Mouse (Mus musculus): Measurements from ENCODE around the gene Paxip1. TPM values are rescaled to one million over a fixed set of nuclear protein-coding genes. Genes with fewer than 3 reads are reported as not detected.

The Paxip1 gene
- total RNA-seq, 2 experiments from 2014 or later, result 11.5 to 12.7 TPM

GRCm38 (mm10) chr5:27790086-27790909 lies 1.2 kb downstream of the Paxip1 start:
- H3K27ac ChIP-seq, result peak overlapping the region; percentile 100
- DNase-seq, result peak; percentile 38
- intact Hi-C loops (cut with DNase I), result loop anchor here (2.0 kb wide), 1 partner anchor 283 kb away; no protein-coding TSS in a partner anchor

GRCm38 (mm10) chr5:27789586-27789985 lies 1.9 kb downstream of the Paxip1 start:
- no peak for DNase-seq
- Histone ChIP-seq H3K27ac (peak overlapping the region; percentile 100), H3K4me3 (peak overlapping the region; percentile 78)
- intact Hi-C loops (cut with DNase I), result no loop called here
- TF ChIP-seq CTCF (IDR thresholded peaks at IDR 0.05), result no peak

More at GRCm38 (mm10) chr5:27790086-27790909, 1.2 kb downstream of the Paxip1 start:
- peak overlapping the region; percentile 78 for H3K4me3 ChIP-seq
- TF ChIP-seq CTCF (IDR thresholded peaks at IDR 0.05), result no peak

GRCm38 (mm10) chr5:27783381-27783780 lies 8.1 kb downstream of the Paxip1 start:
- H3K27ac ChIP-seq, result no peak overlapping the region
- no peak for DNase-seq
- TF ChIP-seq CTCF (IDR thresholded peaks at IDR 0.05), result no peak
- H3K4me3 ChIP-seq, result no peak overlapping the region
- intact Hi-C loops (cut with DNase I), result no loop called here

- intact Hi-C loops (cut with DNase I), result no loop called here
- DNase-seq, result no peak
- no peak overlapping the region for H3K4me3 ChIP-seq
- H3K27ac ChIP-seq, result no peak overlapping the region
- TF ChIP-seq CTCF (IDR thresholded peaks at IDR 0.05), result no peak
These were observed 23.5 kb downstream of the Paxip1 start for GRCm38 (mm10) chr5:27767948-27768347.

GRCm38 (mm10) chr5:27765780-27766179 lies 25.7 kb downstream of the Paxip1 start:
- intact Hi-C loops (cut with DNase I), result no loop called here
- DNase-seq, result no peak
- Histone ChIP-seq H3K27ac (no peak overlapping the region), H3K4me3 (no peak overlapping the region)
- TF ChIP-seq CTCF (IDR thresholded peaks at IDR 0.05), result no peak

- intact Hi-C loops (cut with DNase I), result no loop called here
- H3K27ac ChIP-seq, result no peak overlapping the region
- H3K4me3 ChIP-seq, result no peak overlapping the region
- no peak for TF ChIP-seq CTCF (IDR thresholded peaks at IDR 0.05)
- no peak for DNase-seq
These were observed 46.5 kb downstream of the Paxip1 start for GRCm38 (mm10) chr5:27744944-27745343.

- no peak for TF ChIP-seq CTCF (IDR thresholded peaks at IDR 0.05)
- Histone ChIP-seq H3K4me3 (no peak overlapping the region), H3K27ac (no peak overlapping the region)
- no peak for DNase-seq
- intact Hi-C loops (cut with DNase I), result no loop called here
These were observed 52.3 kb downstream of the Paxip1 start for GRCm38 (mm10) chr5:27739216-27739615.

GRCm38 (mm10) chr5:27737168-27737567 lies 54.3 kb downstream of the Paxip1 start:
- DNase-seq, result no peak
- intact Hi-C loops (cut with DNase I), result no loop called here
- peak; percentile 34 for TF ChIP-seq CTCF (IDR thresholded peaks at IDR 0.05)

GRCm38 (mm10) chr5:27732288-27732868 lies 59.1 kb downstream of the Paxip1 start:
- H3K27ac ChIP-seq, result no peak overlapping the region
- H3K4me3 ChIP-seq, result no peak overlapping the region
- intact Hi-C loops (cut with DNase I), result no loop called here
- no peak for DNase-seq
- TF ChIP-seq CTCF (IDR thresholded peaks at IDR 0.05), result no peak

More at GRCm38 (mm10) chr5:27737168-27737567, 54.3 kb downstream of the Paxip1 start:
- Histone ChIP-seq H3K27ac (no peak overlapping the region), H3K4me3 (no peak overlapping the region)

- intact Hi-C loops (cut with DNase I), result no loop called here
These were observed 60.1 kb downstream of the Paxip1 start for GRCm38 (mm10) chr5:27731392-27731791.

GRCm38 (mm10) chr5:27730666-27731065 lies 60.8 kb downstream of the Paxip1 start:
- intact Hi-C loops (cut with DNase I), result no loop called here

More at GRCm38 (mm10) chr5:27731392-27731791, 60.1 kb downstream of the Paxip1 start:
- Histone ChIP-seq H3K4me3 (no peak overlapping the region), H3K27ac (no peak overlapping the region)
- DNase-seq, result no peak
- no peak for TF ChIP-seq CTCF (IDR thresholded peaks at IDR 0.05)

GRCm38 (mm10) chr5:27724460-27724859 lies 67.0 kb downstream of the Paxip1 start:
- Histone ChIP-seq H3K4me3 (no peak overlapping the region), H3K27ac (no peak overlapping the region)
- TF ChIP-seq CTCF (IDR thresholded peaks at IDR 0.05), result peak; percentile 46
- intact Hi-C loops (cut with DNase I), result no loop called here
- no peak for DNase-seq

More at GRCm38 (mm10) chr5:27730666-27731065, 60.8 kb downstream of the Paxip1 start:
- no peak for TF ChIP-seq CTCF (IDR thresholded peaks at IDR 0.05)
- peak; percentile 57 for DNase-seq
- H3K4me3 ChIP-seq, result no peak overlapping the region
- peak overlapping the region; percentile 31; the same call in 1 of the 2 replicates for H3K27ac ChIP-seq

- no peak for TF ChIP-seq CTCF (IDR thresholded peaks at IDR 0.05)
- intact Hi-C loops (cut with DNase I), result no loop called here
- no peak for DNase-seq
- Histone ChIP-seq H3K27ac (no peak overlapping the region), H3K4me3 (no peak overlapping the region)
These were observed 72.2 kb downstream of the Paxip1 start for GRCm38 (mm10) chr5:27719311-27719710.

All from gastrocnemius, adult 2 months (tissue).